Mouse (Mus musculus) liver, adult (tissue): ENCODE data around the gene Odf3l1.

Source experiments
- GATA4 ChIP-seq: IDR thresholded peaks from 2 replicates; pipeline ENCODE4 v1.6.1; 2014; ENCODE audit warnings: mild to moderate bottlenecking, low read length; ENCODE audit not compliant: insufficient replicate concordance

Odf3l1 gene

DNA sequence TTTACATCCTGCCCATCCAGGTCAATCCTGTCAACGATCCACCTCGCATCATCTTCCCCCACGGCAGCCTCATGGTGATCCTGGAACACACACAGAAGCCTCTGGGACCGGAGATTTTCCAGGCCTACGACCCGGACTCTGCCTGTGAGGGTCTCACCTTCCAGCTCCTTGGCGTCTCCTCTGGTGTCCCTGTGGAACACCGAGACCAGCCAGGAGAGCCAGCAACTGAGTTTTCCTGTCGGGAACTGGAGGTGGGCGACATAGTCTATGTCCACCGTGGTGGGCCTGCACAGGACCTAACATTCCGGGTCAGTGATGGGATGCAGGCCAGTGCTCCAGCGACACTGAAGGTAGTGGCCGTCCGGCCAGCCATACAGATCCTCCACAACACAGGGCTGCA lies 22.1 kb upstream of the Odf3l1 start:
- TF ChIP-seq GATA4, result no peak

- TF ChIP-seq GATA4, result no peak
These were observed 21.6 kb upstream of the Odf3l1 start for GRCm38 (mm10) chr9:56886113-56886512.

- no peak for TF ChIP-seq GATA4
These were observed 19.8 kb upstream of the Odf3l1 start for GRCm38 (mm10) chr9:56884328-56884727.

GRCm38 (mm10) chr9:56883470-56883869 lies 19.0 kb upstream of the Odf3l1 start:
- no peak for TF ChIP-seq GATA4

DNA sequence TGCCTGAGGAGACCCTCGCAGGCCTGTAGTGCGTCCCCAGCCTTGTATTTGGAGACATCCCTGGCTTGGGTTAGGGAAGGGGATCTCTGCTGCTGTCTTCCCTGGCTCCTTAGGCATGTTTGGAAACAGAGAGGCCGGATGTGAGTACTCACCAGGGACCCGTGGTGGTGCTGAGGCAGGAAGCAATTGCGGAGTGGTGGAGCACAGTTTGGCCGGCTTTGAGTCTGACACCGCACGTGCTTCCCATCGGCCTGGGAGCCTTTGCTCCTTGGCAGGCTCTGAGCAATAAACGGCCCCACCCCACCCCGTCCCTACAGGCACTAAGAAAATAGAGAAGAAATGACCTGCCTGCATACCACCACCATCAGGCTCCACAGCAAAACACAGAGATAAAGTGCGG lies 18.3 kb upstream of the Odf3l1 start:
- no peak for TF ChIP-seq GATA4

- no peak for TF ChIP-seq GATA4
These were observed 17.8 kb upstream of the Odf3l1 start for GRCm38 (mm10) chr9:56882283-56882682.

GRCm38 (mm10) chr9:56881539-56882082 lies 17.1 kb upstream of the Odf3l1 start:
- TF ChIP-seq GATA4, result no peak

DNA sequence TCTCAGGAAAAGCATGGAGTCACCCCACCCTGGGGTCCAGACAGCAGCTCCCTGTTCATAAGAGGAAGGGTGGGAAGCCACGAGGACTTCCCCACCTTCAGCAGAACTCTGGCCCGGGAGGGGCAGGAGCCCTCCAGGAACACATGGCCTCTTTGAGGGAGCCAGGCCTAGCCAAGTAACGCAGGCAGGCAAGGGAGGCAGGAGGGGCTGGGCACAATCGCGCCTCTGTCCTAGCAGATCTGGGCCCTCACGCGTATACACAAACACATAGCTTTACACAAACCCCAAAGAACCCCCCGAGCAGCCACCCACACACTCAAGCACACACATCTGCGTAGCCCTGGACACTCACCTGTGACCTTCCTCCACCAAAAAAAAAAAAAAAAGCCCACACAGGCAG lies 16.3 kb upstream of the Odf3l1 start:
- TF ChIP-seq GATA4, result no peak

GRCm38 (mm10) chr9:56877284-56877683 lies 12.8 kb upstream of the Odf3l1 start:
- TF ChIP-seq GATA4, result no peak

DNA sequence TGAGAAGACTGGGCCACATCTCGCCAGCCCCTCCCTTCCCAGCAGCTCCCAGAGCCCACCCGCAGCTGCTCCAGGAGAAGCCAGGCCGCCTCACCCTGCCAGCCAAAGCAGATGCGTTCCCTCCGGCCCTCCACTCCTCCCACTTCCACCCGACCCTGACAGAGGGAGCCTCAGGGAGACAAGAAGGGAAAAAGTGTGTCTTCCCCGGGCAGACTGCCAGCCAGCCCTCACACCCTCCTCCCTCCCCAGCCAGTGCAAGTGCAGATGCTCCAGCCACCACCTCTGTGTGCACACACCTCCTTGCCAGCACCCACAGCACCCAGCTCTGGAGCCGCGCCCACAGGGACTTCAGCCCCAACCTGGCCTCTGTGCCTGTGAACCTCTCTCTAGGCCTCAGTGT lies 12.3 kb upstream of the Odf3l1 start:
- no peak for TF ChIP-seq GATA4

GRCm38 (mm10) chr9:56873097-56873496 lies 8.6 kb upstream of the Odf3l1 start:
- no peak for TF ChIP-seq GATA4

DNA sequence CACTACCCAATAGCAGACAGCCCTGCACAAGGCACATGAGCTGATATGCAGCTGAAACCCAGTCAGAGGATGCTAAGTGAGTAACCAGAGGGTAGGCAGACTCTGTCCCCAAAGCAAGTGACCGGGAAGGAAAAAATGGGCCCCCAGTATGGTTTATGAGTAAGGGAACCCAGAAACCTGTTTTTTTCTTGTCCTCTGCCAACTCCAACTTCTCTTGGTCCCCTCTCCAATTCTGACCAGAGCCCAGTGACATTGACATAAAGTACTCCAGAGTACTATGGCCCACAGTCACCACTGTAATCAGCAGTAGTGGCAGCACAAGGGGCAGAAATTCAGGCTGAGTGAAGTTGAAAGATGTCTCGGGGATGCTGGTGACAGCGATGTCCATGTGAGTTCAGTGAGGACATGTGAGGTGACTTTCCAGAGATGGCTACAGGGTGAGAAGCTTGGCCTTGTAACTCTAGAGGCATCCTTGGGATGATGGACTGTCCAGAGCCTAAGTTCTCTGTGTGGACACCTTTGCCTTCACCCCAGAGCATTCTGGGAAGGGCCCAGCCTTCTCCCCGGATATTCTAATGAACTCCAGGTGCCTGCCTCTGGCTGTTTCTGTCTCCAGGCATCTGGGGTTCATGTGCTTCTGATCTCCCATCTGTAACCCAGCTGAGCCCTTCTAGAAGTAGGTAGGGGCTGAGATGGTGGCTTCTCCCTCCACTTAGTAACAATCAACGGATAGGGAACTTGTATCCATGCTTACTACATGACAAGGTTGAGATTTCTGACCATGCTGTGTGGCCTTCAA lies 7.8 kb upstream of the Odf3l1 start:
- TF ChIP-seq GATA4, result no peak

- no peak for TF ChIP-seq GATA4
These were observed 6.7 kb upstream of the Odf3l1 start for GRCm38 (mm10) chr9:56871191-56871590.

- TF ChIP-seq GATA4, result no peak
These were observed 6.3 kb upstream of the Odf3l1 start for GRCm38 (mm10) chr9:56870778-56871177.

- TF ChIP-seq GATA4, result no peak
These were observed 5.1 kb upstream of the Odf3l1 start for GRCm38 (mm10) chr9:56869552-56869951.

DNA sequence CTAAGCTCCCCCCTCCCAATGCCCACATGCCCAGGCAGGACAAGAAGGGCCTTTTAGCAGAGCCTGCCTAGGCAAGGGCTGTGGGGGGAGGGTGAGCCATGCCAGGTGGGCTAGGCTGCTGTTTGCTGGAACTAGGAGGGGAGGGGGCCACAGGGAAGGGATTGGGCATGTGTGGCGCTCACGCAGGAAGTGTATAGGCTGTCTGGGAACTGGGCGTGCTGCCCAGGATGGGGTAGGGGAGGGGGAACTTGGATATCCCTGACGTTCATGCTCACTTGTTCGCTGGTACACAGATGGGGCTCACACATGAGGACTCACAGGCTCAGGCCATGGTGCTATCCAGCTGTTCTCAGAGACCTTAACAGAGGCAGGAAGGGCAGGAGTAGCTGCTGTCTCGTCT lies 3.8 kb upstream of the Odf3l1 start:
- no peak for TF ChIP-seq GATA4

DNA sequence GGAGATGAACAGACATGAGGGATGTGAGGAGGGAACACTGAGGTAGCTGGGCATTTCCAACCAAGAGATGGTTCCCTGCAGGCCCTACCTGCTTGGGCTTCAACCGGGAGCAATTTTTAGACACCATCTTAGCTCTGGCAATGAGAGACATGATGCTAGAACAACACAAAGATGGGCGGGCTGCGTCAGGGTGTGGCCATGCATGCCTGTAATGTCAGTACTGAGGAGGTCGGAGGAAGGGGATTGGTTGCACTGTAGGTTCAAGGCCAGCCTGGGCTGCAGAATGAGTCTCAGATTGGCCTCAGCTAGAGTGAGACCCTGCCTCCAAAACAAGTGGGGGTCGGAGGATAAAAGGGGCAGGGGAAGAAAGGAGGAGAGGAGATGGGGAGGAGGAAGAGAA lies 2.0 kb upstream of the Odf3l1 start:
- no peak for TF ChIP-seq GATA4
